Mouse (Mus musculus): ENCODE results near the gene Gm11639. TPM values are rescaled to one million over a fixed set of nuclear protein-coding genes. Genes with fewer than 3 reads are reported as not detected.

Gene Gm11639
- polyA plus RNA-seq, 1 experiment from 2014 or later = 0.07 TPM

- Histone ChIP-seq H3K27ac (no peak overlapping the region), H3K4me2 (peak overlapping the region; percentile 59; the same call in 1 of the 2 replicates), H3K36me3 (peaks cover 6% of the 10 kb centered on the region), H3K4me1 (replicated peaks) (peaks cover 24% of the 10 kb centered on the region), H3K9ac (no peak overlapping the region), H3K9me3 (replicated peaks) (peaks cover 5% of the 10 kb centered on the region; the same call in 1 of the 2 replicates), H3K27me3 (no peaks in the 10 kb centered on the region), H3K4me3 (replicated peaks) (no peak overlapping the region)
- DNase-seq = no peak
- WGBS (ENCODE audit: insufficient replicate concordance) = 86% methylated on average over 4 of the region's 4 CpGs
- no peak for ATAC-seq (ENCODE audit: low read depth)
Observed at GRCm38 (mm10) chr11:104660599-104660998, 24.9 kb upstream of the Gm11639 start.

- Histone ChIP-seq H3K4me1 (replicated peaks) (peaks cover 24% of the 10 kb centered on the region), H3K36me3 (peaks cover 6% of the 10 kb centered on the region), H3K9ac (no peak overlapping the region; the same call in 1 of the 2 replicates), H3K4me2 (peak overlapping the region; percentile 59), H3K9me3 (replicated peaks) (peaks cover 5% of the 10 kb centered on the region; the same call in 1 of the 2 replicates), H3K27me3 (no peaks in the 10 kb centered on the region), H3K27ac (no peak overlapping the region), H3K4me3 (replicated peaks) (no peak overlapping the region; the same call in 1 of the 2 replicates)
- WGBS (ENCODE audit: insufficient replicate concordance) = 15% methylated on average over 5 of the region's 5 CpGs
- peak; percentile 32 for DNase-seq
- peak; percentile 91 for ATAC-seq (ENCODE audit: low read depth)
Observed at GRCm38 (mm10) chr11:104661106-104661505, 24.4 kb upstream of the Gm11639 start.

GRCm38 (mm10) chr11:104661531-104662205 is 23.8 kb upstream of the Gm11639 start:
- Histone ChIP-seq H3K9ac (no peak overlapping the region; the same call in 1 of the 2 replicates), H3K36me3 (peaks cover 6% of the 10 kb centered on the region), H3K27me3 (no peaks in the 10 kb centered on the region), H3K4me2 (peak overlapping the region; percentile 59), H3K4me1 (replicated peaks) (peaks cover 24% of the 10 kb centered on the region), H3K4me3 (replicated peaks) (no peak overlapping the region; the same call in 1 of the 2 replicates), H3K27ac (no peak overlapping the region), H3K9me3 (replicated peaks) (peaks cover 5% of the 10 kb centered on the region; the same call in 1 of the 2 replicates)
- 30% methylated on average over 20 of the region's 20 CpGs for WGBS (ENCODE audit: insufficient replicate concordance)
- ATAC-seq (ENCODE audit: low read depth) (peak; percentile 64), DNase-seq (no peak)

- peaks cover 5% of the 10 kb centered on the region; the same call in 1 of the 2 replicates for H3K9me3 ChIP-seq (replicated peaks)
- DNase-seq (no peak), ATAC-seq (ENCODE audit: low read depth) (no peak)
- 0 out of 2 replicates have a peak overlapping the region, but pooled peaks have one; percentile 59 for H3K4me2 ChIP-seq
- H3K27me3 ChIP-seq = no peaks in the 10 kb centered on the region
- WGBS (ENCODE audit: insufficient replicate concordance) = 74% methylated on average over 11 of the region's 11 CpGs
- H3K27ac ChIP-seq = no peak overlapping the region
- peaks cover 25% of the 10 kb centered on the region for H3K4me1 ChIP-seq (replicated peaks)
- H3K4me3 ChIP-seq (replicated peaks) = no peak overlapping the region
- peaks cover 6% of the 10 kb centered on the region for H3K36me3 ChIP-seq
- no peak overlapping the region for H3K9ac ChIP-seq
Observed at GRCm38 (mm10) chr11:104662573-104662972, 22.9 kb upstream of the Gm11639 start.

- WGBS (ENCODE audit: insufficient replicate concordance) = 63% methylated on average over 6 of the region's 6 CpGs
- no peak for DNase-seq
Observed at GRCm38 (mm10) chr11:104663241-104663877, 22.1 kb upstream of the Gm11639 start.

GRCm38 (mm10) chr11:104663878-104664261 is 21.6 kb upstream of the Gm11639 start:
- Histone ChIP-seq H3K4me3 (replicated peaks) (no peak overlapping the region), H3K9me3 (replicated peaks) (peaks cover 5% of the 10 kb centered on the region; the same call in 1 of the 2 replicates), H3K27ac (no peak overlapping the region), H3K36me3 (peaks cover 6% of the 10 kb centered on the region), H3K9ac (no peak overlapping the region), H3K4me2 (no peak overlapping the region), H3K27me3 (no peaks in the 10 kb centered on the region), H3K4me1 (replicated peaks) (peaks cover 26% of the 10 kb centered on the region)
- 48% methylated on average over 3 of the region's 3 CpGs for WGBS (ENCODE audit: insufficient replicate concordance)
- DNase-seq = no peak
- ATAC-seq (ENCODE audit: low read depth) = no peak

More at GRCm38 (mm10) chr11:104663241-104663877, 22.1 kb upstream of the Gm11639 start:
- Histone ChIP-seq H3K27ac (no peak overlapping the region), H3K9ac (no peak overlapping the region), H3K4me3 (replicated peaks) (no peak overlapping the region), H3K27me3 (no peaks in the 10 kb centered on the region), H3K4me1 (replicated peaks) (peaks cover 26% of the 10 kb centered on the region), H3K9me3 (replicated peaks) (peaks cover 5% of the 10 kb centered on the region; the same call in 1 of the 2 replicates), H3K4me2 (no peak overlapping the region), H3K36me3 (peaks cover 6% of the 10 kb centered on the region)
- ATAC-seq (ENCODE audit: low read depth) = no peak

- DNase-seq (no peak), ATAC-seq (ENCODE audit: low read depth) (no peak)
- Histone ChIP-seq H3K9me3 (replicated peaks) (peaks cover 5% of the 10 kb centered on the region; the same call in 1 of the 2 replicates), H3K27ac (no peak overlapping the region), H3K4me3 (replicated peaks) (no peak overlapping the region), H3K4me1 (replicated peaks) (peaks cover 26% of the 10 kb centered on the region), H3K9ac (no peak overlapping the region), H3K36me3 (peaks cover 6% of the 10 kb centered on the region), H3K27me3 (no peaks in the 10 kb centered on the region), H3K4me2 (no peak overlapping the region)
Observed at GRCm38 (mm10) chr11:104664441-104664840, 21.1 kb upstream of the Gm11639 start.

- no peaks in the 10 kb centered on the region for H3K9me3 ChIP-seq (replicated peaks)
- no peaks in the 10 kb centered on the region for H3K27me3 ChIP-seq
- no peak for ATAC-seq (ENCODE audit: low read depth)
- no peak overlapping the region for H3K9ac ChIP-seq
- H3K4me3 ChIP-seq (replicated peaks) = no peak overlapping the region
- no peak for DNase-seq
- no peak overlapping the region for H3K27ac ChIP-seq
- no peak overlapping the region for H3K4me2 ChIP-seq
- H3K36me3 ChIP-seq = no peaks in the 10 kb centered on the region
- 44% methylated on average over 5 of the region's 5 CpGs for WGBS (ENCODE audit: insufficient replicate concordance)
- peaks cover 6% of the 10 kb centered on the region; the same call in 1 of the 2 replicates for H3K4me1 ChIP-seq (replicated peaks)
Observed at GRCm38 (mm10) chr11:104667399-104667798, 18.1 kb upstream of the Gm11639 start.

- DNase-seq (no peak), ATAC-seq (ENCODE audit: low read depth) (no peak)
- no peaks in the 10 kb centered on the region for H3K27me3 ChIP-seq
Observed at GRCm38 (mm10) chr11:104673412-104673811, 12.1 kb upstream of the Gm11639 start.

GRCm38 (mm10) chr11:104674768-104675167 is 10.7 kb upstream of the Gm11639 start:
- Histone ChIP-seq H3K4me2 (no peak overlapping the region), H3K9me3 (replicated peaks) (no peaks in the 10 kb centered on the region), H3K27ac (no peak overlapping the region), H3K27me3 (no peaks in the 10 kb centered on the region), H3K9ac (no peak overlapping the region), H3K4me3 (replicated peaks) (no peak overlapping the region), H3K36me3 (no peaks in the 10 kb centered on the region), H3K4me1 (replicated peaks) (0 out of 2 replicates have a peak, but pooled peaks cover 3% of the 10 kb centered on the region)
- DNase-seq = no peak
- no peak for ATAC-seq (ENCODE audit: low read depth)
- WGBS (ENCODE audit: insufficient replicate concordance) = 77% methylated on average over 11 of the region's 11 CpGs

More at GRCm38 (mm10) chr11:104673412-104673811, 12.1 kb upstream of the Gm11639 start:
- H3K36me3 ChIP-seq = no peaks in the 10 kb centered on the region
- 68% methylated on average over 4 of the region's 4 CpGs for WGBS (ENCODE audit: insufficient replicate concordance)
- H3K9me3 ChIP-seq (replicated peaks) = no peaks in the 10 kb centered on the region
- H3K4me3 ChIP-seq (replicated peaks) = no peak overlapping the region
- H3K27ac ChIP-seq = no peak overlapping the region
- no peak overlapping the region for H3K4me2 ChIP-seq
- 0 out of 2 replicates have a peak, but pooled peaks cover 3% of the 10 kb centered on the region for H3K4me1 ChIP-seq (replicated peaks)
- no peak overlapping the region for H3K9ac ChIP-seq

GRCm38 (mm10) chr11:104693235-104693634 is 7.7 kb downstream of the Gm11639 start:
- 76% methylated on average over 6 of the region's 6 CpGs for WGBS (ENCODE audit: insufficient replicate concordance)
- no peak for DNase-seq
- ATAC-seq (ENCODE audit: low read depth) = no peak
- Histone ChIP-seq H3K27me3 (no peaks in the 10 kb centered on the region), H3K9me3 (replicated peaks) (no peaks in the 10 kb centered on the region), H3K9ac (no peak overlapping the region), H3K36me3 (no peaks in the 10 kb centered on the region), H3K4me1 (replicated peaks) (no peaks in the 10 kb centered on the region), H3K4me2 (no peak overlapping the region), H3K27ac (no peak overlapping the region), H3K4me3 (replicated peaks) (no peak overlapping the region)

Measured in liver, embryonic 13.5 days (tissue).